Mouse (Mus musculus) forebrain, embryonic 16.5 days (tissue): ENCODE measurements around the gene Cnnm1. TPM values are rescaled to one million over a fixed set of nuclear protein-coding genes. Genes with fewer than 3 reads are reported as not detected.

Experiments used
- ATAC-seq: fragments of 200-750 bp; cut with Nextera tagmentation; 2 replicates; pipeline ENCODE4 v1.8.0; 2017; ENCODE audit warnings: mild to moderate bottlenecking, moderate library complexity
- H3K27ac ChIP-seq: fragments of 300-500 bp; sonication (generic); 2 replicates; pipeline ENCODE4 v1.5.1; 2014; ENCODE audit warnings: low read length, control low read depth
- H3K27me3 ChIP-seq: fragments of 300-500 bp; sonication (generic); replicated peaks from 2 replicates; pipeline ENCODE4 v1.6.1; 2014; ENCODE audit warnings: low read length; ENCODE audit not compliant: control insufficient read depth, insufficient read depth
- H3K36me3 ChIP-seq: fragments of 300-500 bp; sonication (generic); 2 replicates; pipeline ENCODE4 v1.6.1; 2014; ENCODE audit not compliant: control insufficient read depth, insufficient read depth
- H3K4me1 ChIP-seq: fragments of 300-500 bp; sonication (generic); replicated peaks from 2 replicates; pipeline ENCODE4 v1.6.1; 2014; ENCODE audit warnings: low read length; ENCODE audit not compliant: control insufficient read depth, insufficient read depth
- H3K4me2 ChIP-seq: fragments of 300-500 bp; sonication (generic); 2 replicates; pipeline ENCODE4 v1.6.1; 2014; ENCODE audit warnings: mild to moderate bottlenecking, low read length, control low read depth
- H3K4me3 ChIP-seq: fragments of 300-500 bp; sonication (generic); replicated peaks from 2 replicates; pipeline ENCODE4 v1.5.1; 2014; ENCODE audit warnings: mild to moderate bottlenecking, low read length, control low read depth
- H3K9ac ChIP-seq: fragments of 300-500 bp; sonication (generic); replicated peaks from 2 replicates; pipeline ENCODE4 v1.6.1; 2014; ENCODE audit warnings: low read depth, low read length, control low read depth
- H3K9me3 ChIP-seq: fragments of 300-500 bp; sonication (generic); 2 replicates; pipeline ENCODE4 v1.6.1; 2016; ENCODE audit warnings: low read length; ENCODE audit not compliant: control insufficient read depth
- WGBS: fragments of 180-500 bp; shearing (Covaris S2); extraction: QIAGEN DNeasy Blood & Tissue Kit; methylation state at CpG from one replicate; pipeline ENCODE4 v1.1.7; 2014; 5-methylcytosine and 5-hydroxymethylcytosine counted together
- polyA plus RNA-seq: library from polyadenylated mRNA; unstranded; fragments of >200 nt; fragmentation: Nextera tagmentation; extraction: Ambion mirVana; gene quantifications from 2 replicates; pipeline ENCODE4 v1.2.1, GENCODE M21; 2015

Cnnm1 gene
- polyA plus RNA-seq, 1 experiment from 2014 or later = 2.1 TPM

- WGBS = 10% methylated on average over 17 of the region's 17 CpGs
- Histone ChIP-seq H3K4me3 (peak overlapping the region; percentile 72), H3K9ac (peak overlapping the region; percentile 72), H3K4me1 (peaks cover 19% of the 10 kb centered on the region), H3K27me3 (peaks cover 17% of the 10 kb centered on the region), H3K4me2 (peak overlapping the region; percentile 96), H3K36me3 (no peaks in the 10 kb centered on the region), H3K9me3 (no peaks in the 10 kb centered on the region), H3K27ac (no peak overlapping the region)
- peak; percentile 1; the same call in 1 of the 2 replicates for ATAC-seq
Observed at GRCm38 (mm10) chr19:43441661-43441990, 1.4 kb downstream of the Cnnm1 start.

GRCm38 (mm10) chr19:43442269-43442668, 2.0 kb downstream of the Cnnm1 start:
- Histone ChIP-seq H3K27ac (no peak overlapping the region), H3K4me1 (peaks cover 19% of the 10 kb centered on the region), H3K4me3 (peak overlapping the region; percentile 72), H3K4me2 (peak overlapping the region; percentile 96), H3K36me3 (no peaks in the 10 kb centered on the region), H3K9me3 (no peaks in the 10 kb centered on the region), H3K9ac (no peak overlapping the region), H3K27me3 (peaks cover 17% of the 10 kb centered on the region)
- WGBS = 63% methylated on average over 6 of the region's 6 CpGs
- no peak for ATAC-seq

GRCm38 (mm10) chr19:43442906-43443305, 2.7 kb downstream of the Cnnm1 start:
- no peak overlapping the region for H3K27ac ChIP-seq

GRCm38 (mm10) chr19:43444636-43445205, 4.5 kb downstream of the Cnnm1 start:
- Histone ChIP-seq H3K27ac (no peak overlapping the region), H3K4me2 (no peak overlapping the region), H3K9me3 (no peaks in the 10 kb centered on the region), H3K27me3 (peaks cover 17% of the 10 kb centered on the region), H3K4me1 (peaks cover 19% of the 10 kb centered on the region), H3K4me3 (no peak overlapping the region), H3K9ac (no peak overlapping the region), H3K36me3 (no peaks in the 10 kb centered on the region)
- ATAC-seq = no peak
- WGBS = 62% methylated on average over 6 of the region's 6 CpGs

More at GRCm38 (mm10) chr19:43442906-43443305, 2.7 kb downstream of the Cnnm1 start:
- Histone ChIP-seq H3K9ac (no peak overlapping the region), H3K4me2 (no peak overlapping the region), H3K36me3 (no peaks in the 10 kb centered on the region), H3K4me1 (peaks cover 19% of the 10 kb centered on the region), H3K9me3 (no peaks in the 10 kb centered on the region), H3K27me3 (peaks cover 17% of the 10 kb centered on the region), H3K4me3 (no peak overlapping the region)
- WGBS = 72% methylated on average over 5 of the region's 5 CpGs
- ATAC-seq = no peak

GRCm38 (mm10) chr19:43451563-43451962, 11.3 kb downstream of the Cnnm1 start:
- ATAC-seq = no peak
- WGBS = 72% methylated on average over 10 of the region's 10 CpGs
- no peak overlapping the region for H3K4me3 ChIP-seq
- no peak overlapping the region for H3K9ac ChIP-seq
- H3K4me1 ChIP-seq = peaks cover 3% of the 10 kb centered on the region; the same call in 1 of the 2 replicates
- H3K36me3 ChIP-seq = no peaks in the 10 kb centered on the region
- H3K9me3 ChIP-seq = no peaks in the 10 kb centered on the region
- no peak overlapping the region for H3K27ac ChIP-seq
- H3K27me3 ChIP-seq = no peaks in the 10 kb centered on the region
- H3K4me2 ChIP-seq = no peak overlapping the region

DNA sequence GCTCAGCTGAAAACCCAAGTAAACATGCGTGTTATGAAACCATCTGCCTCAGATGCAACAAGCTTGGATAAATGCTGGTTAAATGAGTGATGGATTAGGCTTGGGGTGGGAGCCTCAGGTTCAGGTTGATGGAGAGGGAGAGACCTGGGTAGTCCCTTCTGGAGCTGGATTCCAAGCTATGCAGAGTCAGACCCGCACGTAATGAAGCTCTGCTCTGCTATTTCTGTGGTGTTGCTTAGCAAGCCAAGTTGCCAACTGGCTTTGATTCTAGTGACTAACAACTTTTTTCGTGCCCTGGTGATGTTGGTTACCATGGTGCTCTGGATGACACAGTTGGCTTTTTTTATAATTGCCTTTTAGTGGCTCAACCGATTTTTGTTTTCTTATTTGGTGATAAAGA, 11.9 kb downstream of the Cnnm1 start:
- H3K36me3 ChIP-seq = no peaks in the 10 kb centered on the region

GRCm38 (mm10) chr19:43453025-43453424, 12.8 kb downstream of the Cnnm1 start:
- Histone ChIP-seq H3K9ac (no peak overlapping the region), H3K4me1 (peaks cover 3% of the 10 kb centered on the region; the same call in 1 of the 2 replicates), H3K9me3 (no peaks in the 10 kb centered on the region), H3K4me2 (no peak overlapping the region), H3K27me3 (no peaks in the 10 kb centered on the region), H3K36me3 (no peaks in the 10 kb centered on the region), H3K4me3 (no peak overlapping the region), H3K27ac (no peak overlapping the region)
- no peak for ATAC-seq
- WGBS = 90% methylated on average over 4 of the region's 4 CpGs

More for the DNA sequence above, 11.9 kb downstream of the Cnnm1 start:
- Histone ChIP-seq H3K9ac (no peak overlapping the region), H3K4me2 (0 out of 2 replicates have a peak overlapping the region, but pooled peaks have one; percentile 29), H3K27ac (no peak overlapping the region), H3K9me3 (no peaks in the 10 kb centered on the region), H3K4me3 (no peak overlapping the region), H3K27me3 (no peaks in the 10 kb centered on the region), H3K4me1 (peaks cover 3% of the 10 kb centered on the region; the same call in 1 of the 2 replicates)
- 67% methylated on average over 5 of the region's 5 CpGs for WGBS
- ATAC-seq = peak; percentile 68; the same call in 1 of the 2 replicates

DNA sequence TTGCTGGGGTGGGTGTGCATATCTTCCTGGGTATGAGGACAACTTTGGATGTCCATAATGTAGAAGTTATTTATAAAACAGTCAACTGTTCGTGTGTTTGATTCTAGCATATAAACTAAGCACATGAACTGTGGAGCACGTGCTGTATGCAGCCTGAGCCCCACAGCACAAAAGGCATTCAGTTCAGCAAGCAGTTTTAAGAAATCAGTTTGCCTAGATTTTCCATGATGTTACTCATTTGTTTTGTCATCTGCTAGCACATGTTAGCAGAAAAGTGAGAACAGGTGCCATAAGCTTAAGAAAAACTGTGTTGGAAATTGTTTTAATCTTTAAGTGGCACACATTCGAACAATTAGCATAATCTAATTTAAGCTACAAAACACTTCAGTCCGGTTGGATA, 19.7 kb downstream of the Cnnm1 start:
- WGBS = 53% methylated on average over 4 of the region's 4 CpGs
- Histone ChIP-seq H3K4me3 (no peak overlapping the region), H3K4me2 (no peak overlapping the region), H3K4me1 (no peaks in the 10 kb centered on the region), H3K9me3 (no peaks in the 10 kb centered on the region), H3K27me3 (no peaks in the 10 kb centered on the region), H3K9ac (no peak overlapping the region), H3K36me3 (no peaks in the 10 kb centered on the region), H3K27ac (no peak overlapping the region)
- no peak for ATAC-seq

DNA sequence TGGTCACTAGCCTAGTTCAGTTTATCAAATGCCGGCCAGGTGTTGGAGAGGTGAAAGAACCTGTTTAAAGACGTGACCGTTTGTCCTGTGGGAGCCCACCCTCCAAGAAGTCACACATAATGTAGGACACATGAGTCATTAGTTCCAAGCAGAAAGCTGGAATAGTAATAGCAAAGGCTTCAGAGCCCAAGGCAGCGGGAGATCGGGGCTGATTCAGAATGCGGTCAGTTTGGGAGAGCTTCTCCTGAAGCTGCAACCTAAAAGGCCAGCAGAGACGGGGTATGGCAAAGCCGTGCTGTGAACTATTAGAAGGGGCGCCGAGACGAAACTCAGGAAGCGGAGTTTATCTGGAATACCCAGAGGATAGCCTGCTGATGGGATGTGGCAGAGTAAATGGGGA, 20.2 kb downstream of the Cnnm1 start:
- ATAC-seq = no peak
- H3K4me1 ChIP-seq = no peaks in the 10 kb centered on the region
- H3K9ac ChIP-seq = no peak overlapping the region
- 88% methylated on average over 12 of the region's 12 CpGs for WGBS
- no peaks in the 10 kb centered on the region for H3K27me3 ChIP-seq
- H3K9me3 ChIP-seq = no peaks in the 10 kb centered on the region
- H3K4me3 ChIP-seq = no peak overlapping the region
- H3K4me2 ChIP-seq = no peak overlapping the region
- no peak overlapping the region for H3K27ac ChIP-seq
- H3K36me3 ChIP-seq = no peaks in the 10 kb centered on the region

GRCm38 (mm10) chr19:43462141-43462540, 21.9 kb downstream of the Cnnm1 start:
- 91% methylated on average over 3 of the region's 3 CpGs for WGBS
- H3K4me3 ChIP-seq = no peak overlapping the region
- H3K27ac ChIP-seq = no peak overlapping the region
- no peaks in the 10 kb centered on the region for H3K9me3 ChIP-seq
- H3K4me2 ChIP-seq = no peak overlapping the region
- H3K9ac ChIP-seq = no peak overlapping the region
- H3K4me1 ChIP-seq = peaks cover 5% of the 10 kb centered on the region; the same call in 1 of the 2 replicates
- H3K36me3 ChIP-seq = no peaks in the 10 kb centered on the region
- ATAC-seq = no peak
- no peaks in the 10 kb centered on the region for H3K27me3 ChIP-seq
